Mouse (Mus musculus) heart, postnatal 0 days (tissue): Measurements from ENCODE around the gene Cacna1c.

ENCODE experiments used
- CTCF ChIP-seq: IDR thresholded peaks from 2 replicates; pipeline ENCODE4 v1.5.1; 2016; ENCODE audit warnings: antibody characterized with exemption, control low read depth, low read depth
- EP300 ChIP-seq: IDR thresholded peaks from 2 replicates; pipeline ENCODE4 v1.6.1; 2016; ENCODE audit warnings: antibody characterized with exemption, low read depth

- TF ChIP-seq CTCF (no peak), EP300 (no peak)
Observed at GRCm38 (mm10) chr6:118827560-118827959, 368.7 kb downstream of the Cacna1c start.
